Mouse (Mus musculus) ES-Bruce4 (cell line): ENCODE results near the gene Orc5. TPM values are rescaled to one million over a fixed set of nuclear protein-coding genes. Genes with fewer than 3 reads are reported as not detected.

Experiments used
- H3K27ac ChIP-seq: 2 replicates; pipeline ENCODE4 v1.5.1; 2012; ENCODE audit warnings: low read length, inconsistent platforms; ENCODE audit not compliant: insufficient read depth
- H3K27me3 ChIP-seq: 2 replicates; pipeline ENCODE4 v1.6.1; 2012; ENCODE audit warnings: mild to moderate bottlenecking, low read length, inconsistent platforms; ENCODE audit not compliant: control insufficient read depth, poor library complexity, insufficient read depth, severe bottlenecking
- H3K36me3 ChIP-seq: 2 replicates; pipeline ENCODE4 v1.6.1; 2012; ENCODE audit warnings: inconsistent platforms, mild to moderate bottlenecking, low read length, moderate library complexity; ENCODE audit not compliant: control insufficient read depth, poor library complexity, insufficient read depth, severe bottlenecking
- H3K4me1 ChIP-seq: one replicate; pipeline ENCODE4 v1.8.1; 2011; ENCODE audit warnings: low read length; ENCODE audit not compliant: control insufficient read depth, insufficient read depth
- H3K4me3 ChIP-seq: 2 replicates; pipeline ENCODE4 v1.5.1; 2011; ENCODE audit warnings: low read depth, mild to moderate bottlenecking, low read length
- H3K9ac ChIP-seq: 2 replicates; pipeline ENCODE4 v1.6.1; 2012; ENCODE audit warnings: low read depth, mild to moderate bottlenecking, inconsistent platforms; ENCODE audit not compliant: poor library complexity, severe bottlenecking
- H3K9me3 ChIP-seq: replicated peaks from 2 replicates; pipeline ENCODE4 v1.6.1; 2012; ENCODE audit warnings: mild to moderate bottlenecking, low read length, inconsistent platforms; ENCODE audit not compliant: control insufficient read depth, poor library complexity, insufficient read depth, severe bottlenecking
- CTCF ChIP-seq: IDR thresholded peaks from one replicate; pipeline ENCODE4 v1.8.1; 2011; ENCODE audit warnings: low read depth, low read length
- EP300 ChIP-seq: IDR thresholded peaks from 2 replicates; pipeline ENCODE4 v1.6.1; 2011; ENCODE audit warnings: low read depth, low read length; ENCODE audit not compliant: insufficient read depth
- POLR2A ChIP-seq: IDR thresholded peaks from one replicate; pipeline ENCODE4 v1.8.1; 2011; ENCODE audit warnings: low read length; ENCODE audit not compliant: insufficient read depth
- polyA plus RNA-seq: library from polyadenylated mRNA; stranded (reverse); fragments of >200 nt; gene quantifications from 2 replicates; pipeline ENCODE4 v1.2.4, GENCODE M21; 2011; ENCODE audit warnings: low read depth; ENCODE audit not compliant: missing spikeins, insufficient read depth, insufficient read length

Orc5 gene
- polyA plus RNA-seq, 1 experiment, result 70.5 TPM

DNA sequence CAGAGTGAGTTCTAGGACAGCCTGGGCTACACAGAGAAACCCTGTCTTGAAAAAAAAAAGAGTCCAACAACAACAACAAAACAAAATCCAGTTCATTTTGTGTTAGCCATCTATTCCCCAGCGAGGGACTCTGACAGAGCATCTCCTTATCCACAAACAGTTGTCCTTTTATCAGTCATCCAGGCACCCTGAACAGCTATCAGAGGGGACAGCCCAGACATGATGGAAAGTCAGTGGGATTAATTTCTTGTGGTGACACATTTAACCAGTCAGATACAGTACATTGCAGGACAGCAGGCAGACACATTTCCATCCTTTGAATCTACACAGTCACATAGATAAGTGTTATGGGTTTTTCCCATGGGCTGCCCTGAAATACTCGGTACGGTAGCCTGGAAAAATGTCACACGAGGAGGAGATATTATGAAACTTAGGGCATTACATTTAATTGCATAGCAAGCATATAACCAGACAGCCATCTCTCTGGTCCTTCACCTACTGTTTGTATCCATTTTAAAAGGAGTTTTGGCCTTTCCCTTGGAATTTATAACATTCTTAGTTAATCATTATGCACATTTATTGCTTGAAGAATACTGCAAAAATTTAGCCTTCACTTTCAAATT, 7.4 kb upstream of the Orc5 start:
- Histone ChIP-seq H3K27ac (no peak overlapping the region), H3K4me3 (no peak overlapping the region), H3K9ac (no peak overlapping the region), H3K27me3 (no peaks in the 10 kb centered on the region), H3K36me3 (no peaks in the 10 kb centered on the region), H3K9me3 (peaks cover 24% of the 10 kb centered on the region), H3K4me1 (no peaks in the 10 kb centered on the region)
- TF ChIP-seq CTCF, result no peak

DNA sequence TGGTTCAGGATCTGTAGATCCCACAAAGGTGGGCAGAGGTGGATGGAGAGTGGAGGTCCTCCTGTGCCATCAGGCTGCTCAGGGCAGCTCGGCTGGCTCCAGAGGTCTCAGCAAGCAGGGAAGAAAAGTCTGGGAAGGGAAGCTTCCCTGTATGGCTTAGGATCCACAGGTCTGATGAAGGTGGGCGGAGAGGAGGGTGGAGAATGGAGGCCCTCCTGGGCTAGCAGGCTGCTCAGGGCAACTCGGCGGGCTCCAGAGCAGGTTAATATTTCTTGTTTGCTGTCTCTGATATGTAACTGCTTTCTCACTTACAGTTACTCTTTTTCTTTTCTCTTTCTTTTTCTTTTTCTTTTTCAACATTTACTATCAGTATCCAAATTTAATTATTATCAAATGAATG, 6.5 kb upstream of the Orc5 start:
- Histone ChIP-seq H3K27ac (no peak overlapping the region), H3K9me3 (peaks cover 15% of the 10 kb centered on the region), H3K36me3 (no peaks in the 10 kb centered on the region), H3K9ac (no peak overlapping the region), H3K4me1 (no peaks in the 10 kb centered on the region), H3K27me3 (no peaks in the 10 kb centered on the region), H3K4me3 (no peak overlapping the region)
- TF ChIP-seq POLR2A (no peak), CTCF (no peak), EP300 (no peak)

DNA sequence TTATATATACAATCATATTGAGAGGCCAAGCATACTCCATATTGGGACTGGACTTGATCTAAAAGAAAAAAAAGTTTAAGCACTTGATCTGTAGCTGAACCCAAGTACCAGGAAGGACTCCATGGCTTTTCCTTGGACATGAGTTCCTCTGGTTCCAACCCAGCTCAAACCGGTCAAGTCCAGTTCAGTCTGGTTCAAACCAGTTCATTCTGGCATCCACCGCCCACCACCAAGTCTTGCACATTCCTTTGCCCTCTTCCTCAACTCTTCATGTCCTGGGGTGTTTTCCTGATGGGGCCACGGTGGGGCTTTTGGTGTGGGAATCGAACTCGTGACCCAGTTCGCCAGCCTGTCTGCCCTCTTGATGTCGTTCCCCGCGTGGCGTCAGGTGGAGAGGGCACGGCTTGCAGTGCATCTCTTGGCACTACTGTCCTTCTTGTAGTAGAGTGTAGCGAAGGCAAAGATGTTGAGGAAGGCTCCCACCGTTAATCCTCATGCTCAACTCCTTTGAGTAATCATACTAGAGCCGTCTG, 2.1 kb upstream of the Orc5 start:
- no peak overlapping the region for H3K4me3 ChIP-seq
- H3K27ac ChIP-seq, result no peak overlapping the region
- H3K9ac ChIP-seq, result no peak overlapping the region
- H3K9me3 ChIP-seq, result no peaks in the 10 kb centered on the region
- H3K4me1 ChIP-seq, result no peaks in the 10 kb centered on the region
- no peaks in the 10 kb centered on the region for H3K27me3 ChIP-seq
- H3K36me3 ChIP-seq, result peaks cover 7% of the 10 kb centered on the region
- TF ChIP-seq CTCF, result no peak
- TF ChIP-seq EP300, result no peak
- no peak for TF ChIP-seq POLR2A

DNA sequence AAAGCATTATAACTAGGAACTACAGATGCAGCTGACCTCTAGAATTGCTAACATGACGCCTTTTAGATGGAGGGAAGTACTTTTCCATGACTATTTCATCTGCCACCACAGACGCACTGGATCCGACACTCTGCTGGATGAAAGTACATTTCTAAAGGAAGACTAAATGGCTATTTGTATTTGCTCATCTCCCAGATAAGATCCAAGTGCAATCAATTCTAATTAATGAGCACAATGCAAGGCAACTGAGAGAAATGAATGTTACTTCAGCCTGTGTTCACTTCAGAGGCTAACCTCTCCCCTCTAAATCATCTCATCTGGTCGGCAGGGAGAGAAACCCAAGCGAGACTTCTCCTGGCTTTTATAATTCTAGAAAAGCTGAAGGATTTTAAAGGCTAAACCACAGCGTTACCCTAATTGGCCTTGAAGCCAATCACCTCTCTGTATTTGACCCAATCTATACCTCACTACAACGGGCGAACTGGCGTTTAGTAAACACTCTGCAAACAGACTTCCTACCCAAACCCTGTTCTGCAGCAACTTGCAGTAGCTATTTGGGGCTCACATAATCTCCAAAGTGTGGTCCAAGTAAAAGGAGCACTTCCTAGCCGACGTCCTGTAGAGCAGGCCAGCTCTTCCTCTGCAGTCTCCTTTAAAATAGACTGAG, 730 bp downstream of the Orc5 start:
- H3K9ac ChIP-seq, result peak overlapping the region; percentile 68
- peak overlapping the region; percentile 100 for H3K4me3 ChIP-seq
- no peaks in the 10 kb centered on the region for H3K27me3 ChIP-seq
- no peaks in the 10 kb centered on the region for H3K4me1 ChIP-seq
- H3K27ac ChIP-seq, result peak overlapping the region; percentile 30; the same call in 1 of the 2 replicates
- H3K36me3 ChIP-seq, result peaks cover 30% of the 10 kb centered on the region
- H3K9me3 ChIP-seq, result no peaks in the 10 kb centered on the region
- TF ChIP-seq EP300 (no peak), POLR2A (no peak), CTCF (no peak)

DNA sequence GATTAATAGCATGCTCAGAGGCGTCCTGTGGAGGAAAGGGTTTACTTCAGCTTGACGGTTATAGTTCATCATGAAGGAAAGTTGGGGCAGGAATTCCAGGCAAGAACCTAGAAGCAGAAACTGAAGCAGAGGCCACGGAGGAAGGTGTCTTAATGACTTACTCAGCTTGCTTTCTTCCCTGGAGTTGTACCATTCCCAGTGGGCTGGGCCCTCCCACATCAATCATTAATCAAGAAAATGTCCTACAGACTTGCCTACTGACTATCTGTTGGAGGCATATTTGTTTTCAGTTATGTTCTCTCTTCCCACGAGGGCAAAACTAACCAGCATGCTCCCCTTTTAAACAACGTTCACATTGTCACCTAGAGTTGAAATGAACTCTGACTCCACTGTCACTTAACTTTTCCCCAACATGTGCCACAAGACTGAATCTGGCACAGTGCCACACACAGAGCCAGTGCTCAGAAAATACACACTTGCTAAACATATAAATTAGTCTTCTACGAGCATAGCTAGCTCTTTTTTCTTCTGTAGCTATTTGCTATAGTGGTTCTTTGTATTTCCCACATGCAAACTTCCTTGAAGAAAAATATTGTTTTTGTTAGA, 1.6 kb downstream of the Orc5 start:
- Histone ChIP-seq H3K4me3 (no peak overlapping the region), H3K36me3 (peaks cover 36% of the 10 kb centered on the region), H3K9ac (no peak overlapping the region), H3K9me3 (peaks cover under 1% of the 10 kb centered on the region; the same call in 1 of the 2 replicates), H3K27me3 (no peaks in the 10 kb centered on the region), H3K4me1 (no peaks in the 10 kb centered on the region), H3K27ac (no peak overlapping the region)
- TF ChIP-seq EP300 (no peak), CTCF (no peak), POLR2A (no peak)

DNA sequence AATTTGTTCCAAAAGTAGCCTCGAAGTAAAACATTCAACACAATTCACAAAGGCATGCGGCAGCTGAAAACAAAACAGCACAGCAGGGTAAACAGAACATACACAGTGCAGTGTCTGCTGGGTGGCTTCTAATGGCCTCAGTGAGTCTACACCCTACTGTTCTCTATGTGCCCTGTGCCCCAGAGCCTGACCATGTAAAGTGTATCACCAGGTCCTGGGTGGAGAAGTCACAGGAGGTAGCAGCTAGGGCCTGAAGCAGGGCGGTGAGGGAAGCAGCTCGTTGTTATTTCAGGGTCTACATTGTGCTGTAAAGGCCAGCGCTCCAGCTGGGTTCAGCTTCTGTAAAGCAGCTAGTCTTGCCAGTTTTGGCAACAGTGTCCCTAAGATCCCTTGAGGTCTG, 3.7 kb downstream of the Orc5 start:
- no peaks in the 10 kb centered on the region for H3K27me3 ChIP-seq
- no peak for TF ChIP-seq POLR2A
- no peak for TF ChIP-seq CTCF
- TF ChIP-seq EP300, result no peak
- H3K36me3 ChIP-seq, result peaks cover 49% of the 10 kb centered on the region
- H3K4me3 ChIP-seq, result no peak overlapping the region
- H3K4me1 ChIP-seq, result no peaks in the 10 kb centered on the region
- H3K9ac ChIP-seq, result no peak overlapping the region
- peaks cover 8% of the 10 kb centered on the region for H3K9me3 ChIP-seq
- H3K27ac ChIP-seq, result no peak overlapping the region
